Mouse (Mus musculus) thymus, adult 18-20 months (tissue): ENCODE measurements around the gene Zmiz1.

Source experiments
- DNase-seq, 2 experiments: peaks; one replicate each; pipeline ENCODE4 v3.0.0; 2022; ENCODE audit warnings: mixed read lengths in 2 of 2

Zmiz1 gene

GRCm38 (mm10) chr14:25459016-25459393 is at the start of gene Zmiz1:
TSS of gene Zmiz1 (plus strand) at chr14:25459185.
- peak; percentile 72 to 76 for DNase-seq

GRCm38 (mm10) chr14:25411848-25412527 is 47.0 kb upstream of the Zmiz1 start:
- DNase-seq, result no peak

- DNase-seq, result no peak
These were observed 46.2 kb upstream of the Zmiz1 start for GRCm38 (mm10) chr14:25412811-25413210.

GRCm38 (mm10) chr14:25413510-25413909 is 45.5 kb upstream of the Zmiz1 start:
- no peak for DNase-seq

GRCm38 (mm10) chr14:25414115-25414514 is 44.9 kb upstream of the Zmiz1 start:
- no peak for DNase-seq

- peak in 1 of 2 experiments; percentile 39 for DNase-seq
These were observed 38.8 kb upstream of the Zmiz1 start for GRCm38 (mm10) chr14:25420001-25420690.

- DNase-seq, result no peak
These were observed 38.0 kb upstream of the Zmiz1 start for GRCm38 (mm10) chr14:25420987-25421386.

GRCm38 (mm10) chr14:25421596-25422001 is 37.4 kb upstream of the Zmiz1 start:
- peak; percentile 35 to 54 for DNase-seq

- no peak for DNase-seq
These were observed 36.0 kb upstream of the Zmiz1 start for GRCm38 (mm10) chr14:25422946-25423345.

GRCm38 (mm10) chr14:25423721-25424443 is 35.1 kb upstream of the Zmiz1 start:
- DNase-seq, result no peak

GRCm38 (mm10) chr14:25438255-25438654 is 20.7 kb upstream of the Zmiz1 start:
- DNase-seq, result no peak

GRCm38 (mm10) chr14:25440116-25440515 is 18.9 kb upstream of the Zmiz1 start:
- DNase-seq, result no peak

GRCm38 (mm10) chr14:25440777-25441176 is 18.2 kb upstream of the Zmiz1 start:
- DNase-seq, result no peak

- no peak for DNase-seq
These were observed 17.5 kb upstream of the Zmiz1 start for GRCm38 (mm10) chr14:25441469-25441868.

GRCm38 (mm10) chr14:25442676-25443075 is 16.3 kb upstream of the Zmiz1 start:
- DNase-seq, result peak; percentile 49 to 67

- no peak for DNase-seq
These were observed 11.7 kb upstream of the Zmiz1 start for GRCm38 (mm10) chr14:25447136-25447775.

- no peak for DNase-seq
These were observed 10.5 kb upstream of the Zmiz1 start for GRCm38 (mm10) chr14:25448471-25448870.

GRCm38 (mm10) chr14:25451099-25451667 is 7.8 kb upstream of the Zmiz1 start:
- no peak for DNase-seq

GRCm38 (mm10) chr14:25451699-25452632 is 7.0 kb upstream of the Zmiz1 start:
- no peak for DNase-seq

- no peak for DNase-seq
These were observed 6.4 kb upstream of the Zmiz1 start for GRCm38 (mm10) chr14:25452633-25453025.

- peak; percentile 66 to 80 for DNase-seq
These were observed 4.8 kb upstream of the Zmiz1 start for GRCm38 (mm10) chr14:25454066-25454760.
